Mouse (Mus musculus): ENCODE data around the gene Sarnp.

- TF ChIP-seq POLR2A (IDR thresholded peaks at IDR 0.05; ENCODE audit: borderline replicate concordance, control insufficient read depth, low read depth, low read length): no peak
- peak; percentile 22; the same call in 1 of the 2 replicates for TF ChIP-seq CTCF (IDR thresholded peaks at IDR 0.05; ENCODE audit: control insufficient read depth, insufficient read depth, low read length)
These were observed 78.3 kb downstream of the Sarnp start for GRCm38 (mm10) chr10:128895437-128895836.

Measured in bone marrow, adult 2 months (tissue).